Mouse (Mus musculus) forebrain, embryonic 11.5 days (tissue): ENCODE data around the gene Gm11639. TPM values are rescaled to one million over a fixed set of nuclear protein-coding genes. Genes with fewer than 3 reads are reported as not detected.
"Not testable (repeated sequence)": the region's sequence is repeated elsewhere in the genome, so short reads cannot be mapped to it uniquely, and the experiment has no call there.

Experiments used
- ATAC-seq: fragments of 200-750 bp; cut with Nextera tagmentation; replicated peaks from 2 replicates; pipeline ENCODE4 v1.8.0; 2017; ENCODE audit warnings: moderate TSS enrichment; ENCODE audit not compliant: low FRiP score
- DNase-seq: peaks from one replicate; pipeline ENCODE4 v3.0.0-alpha.2; 2017; ENCODE audit warnings: low spot score
- H3K27ac ChIP-seq: fragments of 300-500 bp; sonication (generic); 2 replicates; pipeline ENCODE4 v1.5.1; 2014; ENCODE audit warnings: low read depth, low read length
- H3K27me3 ChIP-seq: fragments of 300-500 bp; sonication (generic); 2 replicates; pipeline ENCODE4 v1.6.1; 2014; ENCODE audit warnings: mild to moderate bottlenecking, low read length, mixed read lengths; ENCODE audit not compliant: control insufficient read depth, insufficient read depth
- H3K36me3 ChIP-seq: fragments of 300-500 bp; sonication (generic); 2 replicates; pipeline ENCODE4 v1.6.1; 2014; ENCODE audit warnings: mild to moderate bottlenecking, low read length, moderate library complexity, mixed read lengths; ENCODE audit not compliant: control insufficient read depth, insufficient read depth
- H3K4me1 ChIP-seq: fragments of 300-500 bp; sonication (generic); replicated peaks from 2 replicates; pipeline ENCODE4 v1.6.1; 2014; ENCODE audit warnings: low read length, mixed read lengths; ENCODE audit not compliant: control insufficient read depth, insufficient read depth
- H3K4me2 ChIP-seq: fragments of 300-500 bp; sonication (generic); 2 replicates; pipeline ENCODE4 v1.6.1; 2014; ENCODE audit warnings: low read depth, mild to moderate bottlenecking, low read length, moderate library complexity, mixed read lengths; ENCODE audit not compliant: severe bottlenecking
- H3K4me3 ChIP-seq: fragments of 300-500 bp; sonication (generic); 2 replicates; pipeline ENCODE4 v1.5.1; 2014; ENCODE audit warnings: low read depth, low read length
- H3K9ac ChIP-seq: fragments of 300-500 bp; sonication (generic); 2 replicates; pipeline ENCODE4 v1.6.1; 2014; ENCODE audit warnings: low read length
- H3K9me3 ChIP-seq: fragments of 300-500 bp; sonication (generic); 2 replicates; pipeline ENCODE4 v1.6.1; 2016; ENCODE audit warnings: low read length, mixed read lengths; ENCODE audit not compliant: control insufficient read depth
- WGBS: fragments of 180-500 bp; shearing (Covaris S2); extraction: QIAGEN DNeasy Blood & Tissue Kit; methylation state at CpG from one replicate; pipeline ENCODE4 v1.1.7; 2014; 5-methylcytosine and 5-hydroxymethylcytosine counted together
- polyA plus RNA-seq: library from polyadenylated mRNA; unstranded; fragments of >200 nt; fragmentation: Nextera tagmentation; extraction: Ambion mirVana; gene quantifications from 2 replicates; pipeline ENCODE4 v1.2.1, GENCODE M21; 2014

Gene Gm11639
- polyA plus RNA-seq, 1 experiment from 2014 or later = not detected

DNA sequence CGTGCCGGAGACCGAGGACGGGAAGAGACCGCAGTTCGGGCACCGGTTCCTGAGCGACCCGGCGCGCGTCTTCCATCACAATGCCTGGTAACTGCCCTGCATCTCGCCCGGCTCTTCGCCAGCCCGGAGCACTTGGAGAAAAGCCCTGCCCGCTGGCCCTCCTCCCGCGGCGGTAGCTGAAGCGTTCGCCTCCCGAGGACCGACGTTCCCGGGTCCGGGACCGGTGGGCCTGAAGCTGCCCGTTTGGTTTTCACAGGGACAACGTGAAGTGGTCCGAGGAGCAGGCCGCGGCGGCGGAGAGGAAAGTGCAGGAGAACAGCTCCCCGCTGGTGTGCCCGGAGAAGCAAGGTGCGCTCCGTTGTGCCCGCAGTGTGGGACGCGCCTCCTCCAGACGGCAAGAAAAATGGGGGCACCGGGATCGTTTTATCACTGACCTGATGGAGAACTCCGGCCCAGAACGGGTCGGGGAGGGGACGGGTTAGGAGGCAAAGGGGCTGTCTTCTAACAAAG, 441.1 kb downstream of the Gm11639 start:
- Histone ChIP-seq H3K4me3 (peak overlapping the region; percentile 98), H3K27ac (no peak overlapping the region), H3K27me3 (no peaks in the 10 kb centered on the region), H3K9me3 (no peaks in the 10 kb centered on the region), H3K4me2 (peak overlapping the region; percentile 79), H3K4me1 (peaks cover 9% of the 10 kb centered on the region), H3K9ac (peak overlapping the region; percentile 66), H3K36me3 (no peaks in the 10 kb centered on the region)
- DNase-seq (no peak), ATAC-seq (no peak)
- WGBS = under 1% methylated on average over 48 of the region's 49 CpGs

DNA sequence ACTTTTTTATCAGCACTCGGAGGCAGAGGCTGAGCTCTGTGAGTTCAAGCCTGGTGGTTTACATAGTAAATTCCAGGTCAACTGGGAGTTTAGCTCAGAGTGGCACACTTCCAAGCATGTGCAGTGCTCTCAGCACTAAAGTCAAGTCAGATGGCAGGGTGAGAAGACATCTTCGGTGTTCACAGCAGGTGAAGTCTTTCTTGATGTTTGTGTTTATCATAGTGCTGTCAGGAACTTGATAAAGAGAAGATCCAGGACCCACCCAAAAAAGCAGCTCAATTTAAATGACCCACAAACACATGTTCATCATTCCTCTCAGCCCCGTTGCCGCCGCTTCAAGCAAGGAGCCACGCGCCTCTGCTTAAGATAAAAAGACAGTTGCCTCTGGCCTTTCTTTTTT, 450.2 kb downstream of the Gm11639 start:
- Histone ChIP-seq H3K27ac (no peak overlapping the region), H3K27me3 (no peaks in the 10 kb centered on the region), H3K4me3 (no peak overlapping the region), H3K36me3 (peaks cover 6% of the 10 kb centered on the region; the same call in 1 of the 2 replicates), H3K4me1 (no peaks in the 10 kb centered on the region), H3K9ac (no peak overlapping the region), H3K9me3 (no peaks in the 10 kb centered on the region), H3K4me2 (no peak overlapping the region)
- DNase-seq = no peak
- WGBS = 97% methylated on average over 7 of the region's 7 CpGs
- ATAC-seq = no peak

DNA sequence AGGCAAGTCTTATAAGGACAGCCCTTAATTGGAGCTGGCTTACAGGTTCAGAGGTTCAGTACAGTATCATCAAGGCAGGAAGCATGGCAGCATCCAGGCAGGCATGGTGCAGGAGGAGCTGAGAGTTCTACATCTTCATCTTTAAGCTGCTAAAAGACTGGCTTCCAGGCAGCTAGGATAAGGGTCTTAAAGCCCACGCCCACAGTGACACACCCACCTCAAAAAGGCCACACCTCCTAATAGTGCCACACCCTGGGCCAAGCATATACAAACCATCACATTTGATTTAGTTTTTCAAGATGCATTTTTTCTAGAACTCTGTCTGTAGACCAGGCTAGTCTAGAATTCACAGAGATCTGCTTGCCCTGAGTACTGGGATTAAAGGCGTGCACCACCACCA, 451.7 kb downstream of the Gm11639 start:
- not testable (repeated sequence) for H3K4me2 ChIP-seq, H3K36me3 ChIP-seq, H3K27ac ChIP-seq, H3K4me3 ChIP-seq, H3K9me3 ChIP-seq, DNase-seq, ATAC-seq, H3K9ac ChIP-seq, H3K4me1 ChIP-seq, H3K27me3 ChIP-seq
- whole genome bisulfite sequencing = 90% methylated on average over 2 of the region's 2 CpGs

DNA sequence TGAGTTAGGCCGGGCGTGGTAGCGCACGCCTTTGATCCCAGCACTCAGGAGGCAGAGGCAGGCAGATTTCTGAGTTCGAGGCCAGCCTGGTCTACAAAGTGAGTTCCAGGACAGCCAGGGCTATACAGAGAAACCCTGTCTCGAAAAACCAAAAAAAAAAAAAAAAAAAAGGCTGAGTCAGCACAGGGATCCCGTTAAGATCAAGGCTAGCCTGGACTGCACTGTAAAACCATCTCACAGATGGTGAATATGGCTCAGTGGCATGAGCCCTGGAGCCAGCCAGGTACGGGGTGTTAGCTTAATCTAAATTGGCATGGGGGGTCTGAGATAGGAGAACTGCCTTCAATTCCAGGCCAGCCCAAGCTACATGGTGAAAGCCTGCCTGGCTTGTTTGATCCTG, 455.0 kb downstream of the Gm11639 start:
- ATAC-seq, H3K9me3 ChIP-seq, H3K4me1 ChIP-seq, H3K4me2 ChIP-seq, H3K27me3 ChIP-seq, H3K36me3 ChIP-seq, H3K27ac ChIP-seq, H3K4me3 ChIP-seq, DNase-seq, H3K9ac ChIP-seq: not testable (repeated sequence)
- 98% methylated on average over 7 of the region's 8 CpGs for WGBS

DNA sequence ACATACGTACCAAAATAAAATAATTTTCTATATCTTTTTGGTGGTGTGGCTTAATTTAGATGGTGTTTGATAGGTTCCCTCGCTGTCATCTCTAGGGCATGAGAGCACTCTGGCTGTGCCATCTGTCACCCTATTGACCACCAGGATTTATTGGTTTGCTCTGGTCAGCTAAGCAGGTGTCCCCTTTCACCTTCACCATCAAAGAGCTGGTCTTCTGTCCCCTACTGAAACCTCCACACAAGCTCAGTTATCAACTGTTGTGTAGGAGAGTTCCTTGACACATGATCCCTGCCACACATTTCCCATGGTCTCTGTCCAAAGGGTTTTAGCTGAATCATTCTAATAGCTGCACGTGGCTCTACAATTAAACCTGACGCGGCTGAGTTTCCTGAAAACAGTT, 455.6 kb downstream of the Gm11639 start:
- peak; percentile 33 for DNase-seq
- Histone ChIP-seq H3K4me2 (no peak overlapping the region), H3K4me3 (no peak overlapping the region), H3K4me1 (no peaks in the 10 kb centered on the region), H3K9me3 (no peaks in the 10 kb centered on the region), H3K9ac (no peak overlapping the region), H3K27me3 (no peaks in the 10 kb centered on the region), H3K36me3 (no peaks in the 10 kb centered on the region; the same call in 1 of the 2 replicates), H3K27ac (no peak overlapping the region)
- no peak for ATAC-seq
- 93% methylated on average over 5 of the region's 5 CpGs for WGBS

DNA sequence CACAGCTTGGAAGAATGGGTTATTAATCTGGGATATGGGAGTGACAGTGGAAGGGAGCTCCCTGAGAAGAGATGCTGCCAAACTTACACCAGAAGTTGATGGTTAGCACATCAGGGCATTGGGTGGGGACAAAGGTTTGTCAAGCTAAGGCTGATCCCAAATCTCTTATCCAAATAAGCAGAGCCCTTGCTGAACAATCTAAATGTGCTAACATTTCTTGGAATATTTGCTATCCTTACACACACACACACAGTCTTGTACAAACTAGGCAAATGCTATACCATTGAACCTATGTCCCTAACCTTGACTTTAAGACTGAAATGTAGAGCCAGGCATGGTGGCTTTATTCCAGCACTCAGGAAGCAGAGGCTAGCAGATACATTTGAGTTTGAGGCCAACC, 458.1 kb downstream of the Gm11639 start:
- DNase-seq = no peak
- H3K9ac ChIP-seq = no peak overlapping the region
- no peak overlapping the region for H3K4me2 ChIP-seq
- no peaks in the 10 kb centered on the region for H3K4me1 ChIP-seq
- no peak overlapping the region for H3K4me3 ChIP-seq
- H3K9me3 ChIP-seq = no peaks in the 10 kb centered on the region
- H3K27me3 ChIP-seq = no peaks in the 10 kb centered on the region
- H3K36me3 ChIP-seq = no peaks in the 10 kb centered on the region; the same call in 1 of the 2 replicates
- H3K27ac ChIP-seq = no peak overlapping the region
- no peak for ATAC-seq

DNA sequence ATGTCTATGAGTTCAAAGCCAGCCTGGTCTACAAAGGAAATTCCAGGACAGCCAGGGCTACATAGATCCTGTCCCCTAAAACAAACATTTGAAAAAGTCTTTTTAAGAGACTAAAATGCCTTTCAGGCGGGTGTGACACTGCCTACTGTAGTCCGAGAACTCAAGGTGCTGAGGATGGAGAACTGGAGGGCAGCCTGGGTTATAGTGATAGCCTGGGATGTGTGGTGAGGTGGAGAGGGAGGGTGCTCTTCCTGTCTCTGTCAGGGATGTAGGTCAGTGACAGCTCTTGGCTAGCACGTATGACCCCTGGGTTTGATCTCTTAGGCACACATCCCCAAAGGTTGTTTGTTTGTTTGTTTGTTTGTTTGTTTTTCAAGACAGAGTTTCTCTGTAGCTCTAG, 458.6 kb downstream of the Gm11639 start:
- no peaks in the 10 kb centered on the region; the same call in 1 of the 2 replicates for H3K36me3 ChIP-seq
- H3K4me1 ChIP-seq = no peaks in the 10 kb centered on the region
- no peak overlapping the region for H3K4me3 ChIP-seq
- H3K27me3 ChIP-seq = no peaks in the 10 kb centered on the region
- H3K9ac ChIP-seq = no peak overlapping the region
- no peak for DNase-seq
- no peaks in the 10 kb centered on the region for H3K9me3 ChIP-seq
- H3K27ac ChIP-seq = no peak overlapping the region
- no peak for ATAC-seq
- 87% methylated on average over 3 of the region's 3 CpGs for WGBS
- H3K4me2 ChIP-seq = no peak overlapping the region

DNA sequence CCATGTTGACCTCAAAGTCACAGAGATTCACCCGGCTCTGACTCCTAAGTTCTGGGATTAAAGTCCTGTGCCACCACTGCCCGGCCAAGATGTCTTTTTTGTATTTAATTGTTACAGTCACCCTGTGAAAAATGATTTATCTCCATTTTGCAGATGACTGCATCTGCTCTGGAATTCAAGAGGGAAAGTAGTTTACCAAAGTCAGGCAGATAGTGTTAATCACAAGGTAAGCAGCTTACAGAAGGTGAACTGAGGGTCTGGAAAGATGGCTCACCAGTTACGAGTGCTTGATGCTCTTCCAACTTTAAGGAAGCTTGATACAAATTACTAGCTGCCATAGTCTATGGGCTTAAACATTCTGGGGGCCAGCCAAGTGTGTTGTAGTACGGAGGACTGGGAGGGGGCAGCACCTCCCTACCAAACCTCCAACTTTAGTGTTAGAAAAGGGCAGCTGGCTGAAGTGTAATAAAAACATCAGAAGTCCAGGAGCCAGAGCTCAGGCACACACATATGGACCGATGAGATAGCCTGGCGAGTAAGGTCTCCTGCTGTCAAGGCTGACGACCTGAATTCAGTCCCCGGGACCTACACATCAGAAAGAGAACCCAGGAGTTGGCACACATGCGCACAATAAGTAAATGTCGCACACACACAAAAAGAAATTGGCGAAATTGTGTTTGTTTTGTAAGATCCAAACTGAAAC, 459.2 kb downstream of the Gm11639 start:
- Histone ChIP-seq H3K4me1 (no peaks in the 10 kb centered on the region), H3K27me3 (no peaks in the 10 kb centered on the region), H3K36me3 (no peaks in the 10 kb centered on the region; the same call in 1 of the 2 replicates), H3K4me3 (no peak overlapping the region), H3K9me3 (no peaks in the 10 kb centered on the region), H3K27ac (no peak overlapping the region), H3K4me2 (no peak overlapping the region), H3K9ac (no peak overlapping the region)
- DNase-seq = no peak
- WGBS = 87% methylated on average over 11 of the region's 11 CpGs
- no peak for ATAC-seq

DNA sequence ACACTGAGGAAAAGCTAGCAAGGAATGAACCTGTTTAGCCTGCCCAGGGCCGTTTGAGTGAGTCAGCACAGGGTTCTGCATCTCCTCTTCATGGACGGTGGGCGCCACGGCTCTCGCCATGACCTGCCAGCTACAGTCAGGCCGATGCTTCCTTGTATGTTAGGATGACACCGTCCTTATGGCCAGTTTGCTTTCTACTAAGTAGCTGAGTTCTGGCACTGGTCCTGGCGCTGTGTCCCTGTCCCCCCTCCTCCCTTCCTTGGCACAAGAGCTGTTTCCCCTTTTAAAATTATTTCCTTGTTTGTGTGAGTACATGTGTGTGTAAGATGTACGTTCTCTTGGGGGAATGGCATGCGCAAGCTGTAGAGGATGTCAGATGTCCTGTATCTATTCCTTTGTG, 459.7 kb downstream of the Gm11639 start:
- H3K4me3 ChIP-seq = no peak overlapping the region
- H3K4me2 ChIP-seq = no peak overlapping the region
- H3K4me1 ChIP-seq = no peaks in the 10 kb centered on the region
- DNase-seq = no peak
- 90% methylated on average over 10 of the region's 10 CpGs for WGBS
- no peaks in the 10 kb centered on the region for H3K27me3 ChIP-seq
- no peak for ATAC-seq
- no peaks in the 10 kb centered on the region; the same call in 1 of the 2 replicates for H3K36me3 ChIP-seq
- H3K9me3 ChIP-seq = no peaks in the 10 kb centered on the region
- no peak overlapping the region for H3K9ac ChIP-seq
- no peak overlapping the region for H3K27ac ChIP-seq
